Comparison of ENCODE assay signal across 14 mouse cellular contexts in the genomic region with DNA sequence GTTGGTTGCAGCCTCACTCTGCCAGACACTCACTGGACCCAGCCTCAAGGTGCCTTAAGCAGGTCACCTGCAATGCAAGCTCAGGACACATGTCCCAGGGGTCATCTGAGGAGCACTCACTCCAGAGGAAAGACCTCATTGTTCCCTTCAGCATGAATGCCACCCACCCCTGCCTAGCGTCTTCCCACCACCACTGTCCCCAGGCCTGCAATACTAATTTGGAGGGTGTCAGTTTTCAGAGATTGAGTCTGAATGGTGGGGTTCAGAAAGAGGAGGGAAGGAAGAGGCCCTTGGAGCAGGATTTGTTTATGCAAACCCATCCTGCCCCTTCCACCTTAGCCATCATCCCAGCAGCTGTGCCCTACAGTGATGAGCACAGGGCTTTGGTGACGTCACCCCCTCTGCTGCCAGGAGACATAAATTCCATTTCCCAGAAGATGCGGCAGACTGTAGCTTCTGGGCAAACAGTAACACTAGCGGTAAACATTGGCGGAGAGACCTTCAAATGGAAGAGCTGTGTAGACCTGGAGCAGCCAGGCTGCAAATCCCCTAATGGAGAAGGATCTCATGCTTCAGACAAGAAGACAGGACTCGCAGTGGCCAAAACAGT.
DNase-seq lines count a peak whose midpoint lies in the region; ATAC-seq and TF ChIP-seq lines count a peak whose summit lies in the region.
"Had no signal": no experiment of that assay in that cellular context is flagged by ENCODE, and none has a peak within 500 bp of the region (broad histone marks: within the 10 kb centered on the region; RNA-seq: fewer than 3 reads in every experiment).

No protein-coding gene starts in this region.

- H3K27me3 ChIP-seq in forebrain, embryonic 15.5 days = no peaks in the 10 kb centered on the region
- H3K27me3 ChIP-seq in forebrain, embryonic 10.5 days (ENCODE audit: poor library complexity, severe bottlenecking) = peaks cover 50% of the 10 kb centered on the region
- H3K27me3 ChIP-seq in lung, embryonic 15.5 days = no peaks in the 10 kb centered on the region
- no peaks in the 10 kb centered on the region for H3K27me3 ChIP-seq in Patski
- no peaks in the 10 kb centered on the region for H3K27me3 ChIP-seq in hindbrain, postnatal 0 days (ENCODE audit: insufficient read depth, low read length)
- H3K27me3 ChIP-seq: heart, embryonic 15.5 days; liver, embryonic 15.5 days had no signal

- intact Hi-C loops in heart, postnatal 36 days (cut with DNase I) = no loop called here

- H3K4me2 ChIP-seq in forebrain, embryonic 15.5 days (replicated peaks) = no peak overlapping the region
- H3K4me2 ChIP-seq in lung, embryonic 15.5 days = peak overlapping the region; percentile 9; the same call in 1 of the 2 replicates
- H3K4me2 ChIP-seq in hindbrain, postnatal 0 days (ENCODE audit: low read depth, low read length) = no peak overlapping the region
- H3K4me2 ChIP-seq: heart, embryonic 15.5 days; liver, embryonic 15.5 days had no signal

- POLR2A ChIA-PET in Patski (lab: Charles Lee) = interaction anchor here (1.2 to 1.3 kb wide), 2 partner anchors 23 to 71 kb away, joined by 3 to 11 read pairs; no protein-coding TSS in a partner anchor

- CTCF ChIA-PET in Patski (lab: Charles Lee) = interaction anchor here (0.9 to 1.4 kb wide), 2 partner anchors 11 to 28 kb away, joined by 3 to 4 read pairs; no protein-coding TSS in a partner anchor

- H3K4me1 ChIP-seq in forebrain, embryonic 15.5 days = no peaks in the 10 kb centered on the region; the same call in 1 of the 2 replicates
- peaks cover 28% of the 10 kb centered on the region for H3K4me1 ChIP-seq in forebrain, embryonic 10.5 days
- H3K4me1 ChIP-seq in lung, embryonic 15.5 days = peaks cover 10% of the 10 kb centered on the region; the same call in 1 of the 2 replicates
- H3K4me1 ChIP-seq in hindbrain, postnatal 0 days (ENCODE audit: insufficient read depth, low read length) = peaks cover 3% of the 10 kb centered on the region; the same call in 1 of the 2 replicates
- H3K4me1 ChIP-seq: liver, embryonic 15.5 days had no signal

- no peak overlapping the region for H3K9ac ChIP-seq in forebrain, embryonic 15.5 days (replicated peaks)
- no peak overlapping the region for H3K9ac ChIP-seq in lung, embryonic 15.5 days
- H3K9ac ChIP-seq in hindbrain, postnatal 0 days (replicated peaks; ENCODE audit: low read length) = no peak overlapping the region
- H3K9ac ChIP-seq: heart, embryonic 15.5 days; liver, embryonic 15.5 days had no signal

- in situ Hi-C loops in Patski (cut with MboI; ENCODE audit: low pct_unique_long_range_greater_than_20kb) = no loop called here

- ATAC-seq in forebrain, embryonic 15.5 days (replicated peaks) = 0 out of 2 replicates have a peak, but pooled peaks have one; percentile 32
- no peak for ATAC-seq in lung, embryonic 15.5 days (ENCODE audit: borderline replicate concordance, extremely low read depth, low FRiP score, low TSS enrichment)
- peak; percentile 38 for ATAC-seq in Patski
- peak; percentile 71 for ATAC-seq in hindbrain, postnatal 0 days

- no peaks in the 10 kb centered on the region for H3K9me3 ChIP-seq in forebrain, embryonic 15.5 days
- H3K9me3 ChIP-seq in forebrain, embryonic 10.5 days = no peaks in the 10 kb centered on the region
- H3K9me3 ChIP-seq in lung, embryonic 15.5 days = no peaks in the 10 kb centered on the region
- no peaks in the 10 kb centered on the region for H3K9me3 ChIP-seq in hindbrain, postnatal 0 days (ENCODE audit: low read length)
- H3K9me3 ChIP-seq: heart, embryonic 15.5 days; liver, embryonic 15.5 days had no signal

- H3K27ac ChIP-seq in forebrain, embryonic 15.5 days (replicated peaks) = no peak overlapping the region
- no peak overlapping the region for H3K27ac ChIP-seq in forebrain, embryonic 10.5 days
- H3K27ac ChIP-seq in lung, embryonic 15.5 days = no peak overlapping the region
- no peak overlapping the region for H3K27ac ChIP-seq in hindbrain, postnatal 0 days
- H3K27ac ChIP-seq: heart, embryonic 15.5 days; liver, embryonic 15.5 days had no signal

- no peaks in the 10 kb centered on the region for H3K36me3 ChIP-seq in forebrain, embryonic 15.5 days
- no peaks in the 10 kb centered on the region for H3K36me3 ChIP-seq in forebrain, embryonic 10.5 days (replicated peaks)
- no peaks in the 10 kb centered on the region for H3K36me3 ChIP-seq in lung, embryonic 15.5 days
- H3K36me3 ChIP-seq in hindbrain, postnatal 0 days (ENCODE audit: insufficient read depth, low read length) = no peaks in the 10 kb centered on the region
- H3K36me3 ChIP-seq: heart, embryonic 15.5 days; liver, embryonic 15.5 days had no signal

- no peak overlapping the region for H3K4me3 ChIP-seq in forebrain, embryonic 15.5 days
- H3K4me3 ChIP-seq in forebrain, embryonic 10.5 days = no peak overlapping the region
- H3K4me3 ChIP-seq in lung, embryonic 15.5 days = no peak overlapping the region
- H3K4me3 ChIP-seq in hindbrain, postnatal 0 days (ENCODE audit: low read length) = no peak overlapping the region
- H3K4me3 ChIP-seq: heart, embryonic 15.5 days; liver, embryonic 15.5 days; myocyte had no signal

- WGBS in forebrain, embryonic 15.5 days = 48% methylated on average over 6 of the region's 6 CpGs
- WGBS in forebrain, embryonic 10.5 days = 64% methylated on average over 6 of the region's 6 CpGs
- 17% methylated on average over 6 of the region's 6 CpGs for WGBS in lung, embryonic 15.5 days
- 46% methylated on average over 6 of the region's 6 CpGs for WGBS in hindbrain, postnatal 0 days

- no peak for TF ChIP-seq CTCF in Patski (IDR thresholded peaks at IDR 0.05)
- TF ChIP-seq CTCF in hindbrain, postnatal 0 days (IDR thresholded peaks at IDR 0.05; ENCODE audit: low read depth) = no peak

- no peak for DNase-seq in forebrain, embryonic 10.5 days (ENCODE audit: extremely low spot score, low spot score)
- no peak for DNase-seq in lung, postnatal 25 days (ENCODE audit: low spot score)
- DNase-seq in Patski (ENCODE audit: low read depth, low spot score) = peak; percentile 79
- peak; percentile 43 for DNase-seq in hindbrain, postnatal 0 days (ENCODE audit: low spot score)
- no peak for DNase-seq in heart, postnatal 36 days
- DNase-seq: cerebellum, adult 18-20 months; gastrocnemius, postnatal 10 days; kidney, adult 18-20 months; thymus, adult 18-20 months had no signal

Comparison
In these comparisons a context has a peak if more than half of its experiments do, and no peak if none do; other contexts are left out.
1. DNase-seq: peak in Patski (single experiment) and hindbrain, postnatal 0 days (single experiment); none in forebrain, embryonic 10.5 days (single experiment), lung, postnatal 25 days (single experiment) and heart, postnatal 36 days (0 of 2).